Mouse (Mus musculus) c-Kit-negative CD71-positive TER-119-positive erythroid progenitor cells, embryonic 14.5 days (primary cell): Measurements from ENCODE around the gene Bckdha.

ENCODE experiments used
- DNase-seq: peaks from one replicate; pipeline ENCODE4 v3.0.0-alpha.2; 2013; ENCODE audit warnings: low read depth, low spot score

The Bckdha gene

GRCm38 (mm10) chr7:25681341-25682231 is 22.8 kb upstream of the Bckdha start:
- DNase-seq, result no peak

- peak; percentile 94 for DNase-seq
Observed at GRCm38 (mm10) chr7:25680514-25681258, 21.9 kb upstream of the Bckdha start, which contains the start of gene B9d2. B9d2 (plus strand) TSS chr7:25680780.

GRCm38 (mm10) chr7:25679971-25680370 is 21.2 kb upstream of the Bckdha start:
- no peak for DNase-seq

- DNase-seq, result no peak
Observed at GRCm38 (mm10) chr7:25677013-25677412, 18.2 kb upstream of the Bckdha start.

GRCm38 (mm10) chr7:25676085-25676781 is 17.5 kb upstream of the Bckdha start:
- no peak for DNase-seq

GRCm38 (mm10) chr7:25675405-25675804 is 16.6 kb upstream of the Bckdha start:
- no peak for DNase-seq

- DNase-seq, result no peak
Observed at GRCm38 (mm10) chr7:25674719-25675300, 16.0 kb upstream of the Bckdha start, which contains the start of gene Tmem91. Tmem91 (minus strand) TSS chr7:25675166.

GRCm38 (mm10) chr7:25674297-25674696 is 15.5 kb upstream of the Bckdha start:
- DNase-seq, result no peak

- no peak for DNase-seq
Observed at GRCm38 (mm10) chr7:25672442-25672841, 13.7 kb upstream of the Bckdha start.

GRCm38 (mm10) chr7:25671686-25672085 is 12.9 kb upstream of the Bckdha start:
- no peak for DNase-seq

GRCm38 (mm10) chr7:25670096-25670495 is 11.3 kb upstream of the Bckdha start:
- no peak for DNase-seq

- no peak for DNase-seq
Observed at GRCm38 (mm10) chr7:25669631-25670030, 10.8 kb upstream of the Bckdha start.

- no peak for DNase-seq
Observed at GRCm38 (mm10) chr7:25669158-25669557, 10.4 kb upstream of the Bckdha start.

GRCm38 (mm10) chr7:25666381-25666780 is 7.6 kb upstream of the Bckdha start:
- no peak for DNase-seq

GRCm38 (mm10) chr7:25657785-25658184 is 996 bp downstream of the Bckdha start:
- no peak for DNase-seq

GRCm38 (mm10) chr7:25655601-25656428 is 3.0 kb downstream of the Bckdha start:
- DNase-seq, result no peak

- no peak for DNase-seq
Observed at GRCm38 (mm10) chr7:25652244-25652759, 6.5 kb downstream of the Bckdha start.

- DNase-seq, result no peak
Observed at GRCm38 (mm10) chr7:25651281-25651680, 7.5 kb downstream of the Bckdha start.

GRCm38 (mm10) chr7:25649839-25650238 is 8.9 kb downstream of the Bckdha start:
- no peak for DNase-seq

- DNase-seq, result no peak
Observed at GRCm38 (mm10) chr7:25647574-25648123, 11.1 kb downstream of the Bckdha start.
